Mouse (Mus musculus): Measurements from ENCODE around the gene Kcnh1. TPM values are rescaled to one million over a fixed set of nuclear protein-coding genes. Genes with fewer than 3 reads are reported as not detected.

The Kcnh1 gene
- 0.03 TPM in 1 of 2 replicates, not detected in the other for polyA plus RNA-seq (2015; fragmentation: Nextera tagmentation; extraction: Ambion mirVana)

DNA sequence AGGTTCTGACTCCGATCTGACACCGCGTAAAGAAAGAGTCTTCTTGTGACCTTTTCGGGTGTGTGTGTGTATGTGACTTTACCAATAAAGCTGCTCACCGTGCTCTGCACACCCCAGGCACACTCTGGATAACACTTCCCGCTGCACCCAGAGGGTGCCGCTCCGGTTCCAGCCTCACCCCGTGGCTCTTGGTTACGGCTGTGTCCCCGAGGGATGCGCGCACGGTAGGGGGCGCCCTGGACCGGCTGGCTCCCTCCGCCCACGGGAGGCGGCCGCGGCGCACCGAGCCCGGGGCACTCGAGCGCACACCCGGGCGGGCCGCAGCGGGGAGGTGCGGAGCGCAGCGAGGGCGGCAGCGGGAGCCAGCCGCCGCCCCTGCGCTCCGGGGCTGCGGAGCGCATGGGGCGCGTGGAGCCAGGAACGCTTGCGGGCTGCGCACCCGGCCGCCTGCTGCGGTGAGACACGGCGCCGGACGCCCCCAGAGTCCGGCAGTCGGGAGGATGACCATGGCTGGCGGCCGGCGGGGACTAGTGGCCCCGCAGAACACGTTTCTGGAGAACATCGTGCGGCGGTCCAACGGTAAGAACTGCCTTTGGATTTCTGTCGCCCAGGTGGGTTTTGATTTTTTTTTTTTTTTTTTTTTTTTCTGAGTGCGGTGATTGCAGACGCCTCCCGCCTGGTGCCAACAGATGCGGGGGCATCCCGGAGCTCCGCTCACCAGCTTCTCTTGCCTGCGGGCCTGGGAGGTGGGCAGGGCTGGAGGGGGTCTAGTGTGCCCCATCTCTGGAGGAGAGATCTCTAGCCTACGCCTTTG is at the start of gene Kcnh1:
TSS of gene Kcnh1 (plus strand) at position 267 of the 814 bp plus-strand sequence.
- peak within 1 kb of the TSS; percentile 35 for H3K4me3 ChIP-seq (replicated peaks)
- H3K4me1 ChIP-seq (replicated peaks) = no peaks in the 10 kb centered on the region
- peak; percentile 63 for ATAC-seq (ENCODE audit: insufficient read depth)
- H3K27me3 ChIP-seq = peaks cover 61% of the 10 kb centered on the region
- 2% methylated on average over 73 of the region's 73 CpGs for WGBS (ENCODE audit: insufficient replicate concordance)
- H3K9me3 ChIP-seq (replicated peaks) = no peaks in the 10 kb centered on the region
- peak within 1 kb of the TSS; percentile 62 for H3K4me2 ChIP-seq
- H3K9ac ChIP-seq = no peak within 1 kb of the TSS
- no peak within 1 kb of the TSS for H3K27ac ChIP-seq (replicated peaks)
- no peaks in the 10 kb centered on the region for H3K36me3 ChIP-seq (replicated peaks)

DNA sequence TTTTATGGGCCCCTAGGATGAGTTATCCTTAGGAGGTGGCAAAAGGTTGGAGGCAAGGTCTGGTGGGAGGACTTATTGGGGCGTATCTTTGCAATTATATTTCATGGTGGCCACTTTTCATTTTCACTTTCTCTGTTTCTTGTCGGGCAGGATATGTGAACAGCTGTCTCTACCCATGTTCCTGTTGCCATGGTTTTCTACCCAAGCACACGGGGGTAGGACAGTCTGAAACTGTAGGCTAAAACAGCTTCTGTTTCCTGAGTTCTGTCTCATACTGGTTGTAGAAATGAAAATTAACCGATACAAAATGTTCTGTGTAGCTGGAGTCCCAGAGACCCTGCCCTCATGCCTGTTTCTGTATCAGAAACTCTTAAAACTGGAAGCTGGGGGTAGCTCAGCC is 39.4 kb upstream of the Kcnh1 start:
- no peak for ATAC-seq (ENCODE audit: insufficient read depth)
- Histone ChIP-seq H3K9me3 (replicated peaks) (no peaks in the 10 kb centered on the region), H3K27ac (replicated peaks) (no peak overlapping the region), H3K4me1 (replicated peaks) (no peaks in the 10 kb centered on the region), H3K27me3 (no peaks in the 10 kb centered on the region), H3K4me2 (no peak overlapping the region), H3K9ac (no peak overlapping the region), H3K36me3 (replicated peaks) (no peaks in the 10 kb centered on the region), H3K4me3 (replicated peaks) (no peak overlapping the region)
- 73% methylated on average over 4 of the region's 4 CpGs for WGBS (ENCODE audit: insufficient replicate concordance)

DNA sequence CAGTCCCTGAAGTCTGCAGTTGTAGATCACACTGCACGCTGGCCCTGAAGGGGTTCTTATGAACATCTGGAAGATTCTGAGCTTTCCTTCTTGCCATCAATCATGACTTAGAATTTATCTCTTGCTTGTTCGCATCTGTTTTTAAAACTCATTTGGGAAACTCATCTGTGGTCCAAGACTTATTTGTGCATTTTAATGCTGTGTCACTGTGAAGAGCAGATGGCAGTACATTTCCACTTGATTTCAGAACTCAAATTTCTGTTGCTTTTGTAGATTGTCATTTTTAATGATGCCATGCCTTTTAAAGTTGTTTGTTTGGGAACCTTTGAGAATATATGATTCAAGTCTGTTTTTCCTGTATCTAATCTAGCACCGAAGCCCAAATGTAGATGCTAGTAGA is 19.1 kb upstream of the Kcnh1 start:
- no peak for ATAC-seq (ENCODE audit: insufficient read depth)
- WGBS (ENCODE audit: insufficient replicate concordance) = 66% methylated on average over 3 of the region's 3 CpGs
- H3K9me3 ChIP-seq (replicated peaks) = no peaks in the 10 kb centered on the region

DNA sequence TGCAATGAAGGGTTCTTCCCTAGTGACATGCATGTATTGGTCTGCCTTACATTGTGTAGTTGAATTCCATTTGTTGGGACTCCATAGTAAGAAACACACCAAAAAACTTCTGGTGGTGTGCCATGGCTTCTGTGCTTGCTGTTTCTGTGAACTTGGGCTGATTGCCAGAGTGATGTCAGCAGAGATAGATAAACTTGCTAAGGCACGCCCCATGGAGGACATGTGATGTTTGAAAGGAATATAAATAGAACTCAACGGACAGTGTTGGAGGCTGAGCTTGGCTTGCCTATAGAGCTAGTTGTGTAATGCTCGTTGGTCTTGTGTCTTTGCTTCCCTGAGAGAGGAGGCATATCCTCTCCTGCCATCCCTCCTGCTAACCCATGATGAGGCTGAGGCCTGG is 10.7 kb upstream of the Kcnh1 start:
- Histone ChIP-seq H3K9me3 (replicated peaks) (no peaks in the 10 kb centered on the region), H3K4me2 (no peak overlapping the region), H3K4me1 (replicated peaks) (no peaks in the 10 kb centered on the region), H3K9ac (no peak overlapping the region), H3K27ac (replicated peaks) (no peak overlapping the region), H3K36me3 (replicated peaks) (no peaks in the 10 kb centered on the region), H3K4me3 (replicated peaks) (no peak overlapping the region), H3K27me3 (0 out of 2 replicates have a peak, but pooled peaks cover 5% of the 10 kb centered on the region)
- 31% methylated on average over 3 of the region's 3 CpGs for WGBS (ENCODE audit: insufficient replicate concordance)
- ATAC-seq (ENCODE audit: insufficient read depth) = 0 out of 2 replicates have a peak, but pooled peaks have one; percentile 22

More for the DNA sequence above, 19.1 kb upstream of the Kcnh1 start:
- Histone ChIP-seq H3K4me1 (replicated peaks) (no peaks in the 10 kb centered on the region), H3K9ac (no peak overlapping the region), H3K4me2 (no peak overlapping the region), H3K36me3 (replicated peaks) (no peaks in the 10 kb centered on the region), H3K27me3 (no peaks in the 10 kb centered on the region), H3K4me3 (replicated peaks) (no peak overlapping the region), H3K27ac (replicated peaks) (no peak overlapping the region)

DNA sequence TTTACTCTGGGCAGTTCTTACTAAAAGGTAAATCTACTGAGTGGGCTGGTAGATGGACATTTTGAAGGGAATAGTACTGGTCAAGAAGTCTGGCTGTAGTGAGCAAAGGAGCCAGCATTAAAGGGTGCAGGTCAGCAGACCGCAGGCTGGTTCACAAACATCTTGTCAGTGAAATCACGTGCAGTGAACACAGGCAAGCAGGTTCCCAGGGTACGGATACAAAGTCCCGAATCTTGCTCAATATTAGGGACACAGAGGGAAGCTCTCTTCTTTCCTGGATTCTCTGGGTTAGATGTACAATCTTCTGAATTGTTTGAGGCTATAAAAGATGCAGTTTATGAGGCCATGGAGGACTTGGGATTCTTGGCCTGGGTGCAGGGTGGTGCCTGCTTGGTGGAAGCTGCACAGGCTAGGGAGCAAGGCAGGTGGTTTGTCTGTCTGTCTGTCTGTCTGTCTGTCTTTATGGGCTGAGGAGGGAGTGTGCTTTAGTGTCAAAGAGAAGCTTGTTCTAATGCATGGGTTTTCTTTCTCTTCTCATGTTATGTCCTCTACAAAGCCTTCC is 8.8 kb upstream of the Kcnh1 start:
- no peak overlapping the region for H3K9ac ChIP-seq
- no peak overlapping the region for H3K4me3 ChIP-seq (replicated peaks)
- H3K36me3 ChIP-seq (replicated peaks) = no peaks in the 10 kb centered on the region
- H3K27ac ChIP-seq (replicated peaks) = no peak overlapping the region
- H3K4me1 ChIP-seq (replicated peaks) = no peaks in the 10 kb centered on the region
- 0 out of 2 replicates have a peak, but pooled peaks cover 4% of the 10 kb centered on the region for H3K27me3 ChIP-seq
- no peak overlapping the region for H3K4me2 ChIP-seq
- ATAC-seq (ENCODE audit: insufficient read depth) = no peak
- WGBS (ENCODE audit: insufficient replicate concordance) = 68% methylated on average over 4 of the region's 4 CpGs
- no peaks in the 10 kb centered on the region for H3K9me3 ChIP-seq (replicated peaks)

DNA sequence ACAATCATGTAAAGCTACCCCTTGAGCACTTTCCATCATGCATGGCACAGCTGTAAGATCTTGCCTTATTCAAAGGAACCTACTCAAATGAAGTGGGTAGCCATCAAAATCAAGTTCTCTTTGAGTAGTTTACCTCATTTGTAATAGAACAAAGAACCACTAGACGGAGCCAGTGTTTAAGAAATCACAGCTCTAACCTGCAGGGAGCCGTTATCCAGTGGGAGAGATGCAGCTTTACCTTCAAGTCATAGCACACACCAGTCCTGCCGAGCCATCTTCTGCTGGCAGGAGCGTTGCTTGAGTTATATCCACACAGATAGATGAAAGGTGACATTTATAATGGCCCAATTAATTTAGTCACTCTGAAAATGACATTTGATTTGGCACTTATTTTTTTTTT is 1.5 kb upstream of the Kcnh1 start:
- H3K4me2 ChIP-seq = no peak overlapping the region
- peaks cover 61% of the 10 kb centered on the region for H3K27me3 ChIP-seq
- H3K4me3 ChIP-seq (replicated peaks) = no peak overlapping the region
- H3K4me1 ChIP-seq (replicated peaks) = no peaks in the 10 kb centered on the region
- H3K9me3 ChIP-seq (replicated peaks) = no peaks in the 10 kb centered on the region
- 9% methylated on average over 4 of the region's 4 CpGs for WGBS (ENCODE audit: insufficient replicate concordance)
- no peak overlapping the region for H3K9ac ChIP-seq
- ATAC-seq (ENCODE audit: insufficient read depth) = no peak
- H3K36me3 ChIP-seq (replicated peaks) = no peaks in the 10 kb centered on the region
- H3K27ac ChIP-seq (replicated peaks) = no peak overlapping the region

DNA sequence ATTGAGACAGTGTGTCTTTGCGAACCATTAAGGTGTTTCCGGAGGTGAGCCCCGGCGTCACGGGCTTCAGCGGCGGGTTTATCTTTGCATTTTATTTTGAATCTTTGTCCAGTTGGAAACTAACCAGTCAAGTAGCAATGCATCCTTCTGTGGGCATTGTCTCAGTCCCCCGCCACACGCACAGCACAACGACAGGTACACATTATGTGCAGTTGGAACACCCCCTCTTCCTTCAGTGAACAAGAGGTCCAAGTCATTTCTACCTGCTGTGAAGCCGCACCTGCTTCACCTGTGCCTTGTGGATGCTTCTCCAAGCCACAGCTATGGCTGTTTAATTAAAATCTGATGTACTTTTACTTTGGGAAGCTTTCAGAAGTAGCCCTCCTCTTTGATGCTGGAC is 803 bp upstream of the Kcnh1 start:
- H3K27me3 ChIP-seq = peaks cover 61% of the 10 kb centered on the region
- WGBS (ENCODE audit: insufficient replicate concordance) = 68% methylated on average over 11 of the region's 11 CpGs

DNA sequence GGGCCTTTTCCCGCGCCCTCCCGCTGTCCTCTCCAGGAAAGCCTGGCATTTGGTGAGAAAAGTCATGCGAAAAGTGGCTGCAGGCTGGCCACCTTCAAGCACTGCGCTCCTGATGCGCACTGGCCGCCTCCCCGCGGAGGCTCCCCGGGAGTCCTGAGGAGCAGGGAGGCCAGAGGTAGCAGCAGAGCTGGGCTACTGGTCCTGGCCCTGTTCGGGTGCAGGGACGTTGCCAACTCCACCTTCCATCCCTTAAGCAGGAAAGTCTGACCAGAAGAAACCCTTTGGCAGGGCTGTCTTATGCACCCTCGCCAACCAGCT is 707 bp downstream of the Kcnh1 start:
- no peak overlapping the region for H3K9ac ChIP-seq
- peaks cover 61% of the 10 kb centered on the region for H3K27me3 ChIP-seq
- H3K9me3 ChIP-seq (replicated peaks) = no peaks in the 10 kb centered on the region
- H3K4me1 ChIP-seq (replicated peaks) = no peaks in the 10 kb centered on the region
- WGBS (ENCODE audit: insufficient replicate concordance) = 7% methylated on average over 13 of the region's 13 CpGs
- no peak overlapping the region for H3K4me3 ChIP-seq (replicated peaks)
- no peak overlapping the region for H3K27ac ChIP-seq (replicated peaks)
- H3K36me3 ChIP-seq (replicated peaks) = no peaks in the 10 kb centered on the region
- no peak overlapping the region for H3K4me2 ChIP-seq
- ATAC-seq (ENCODE audit: insufficient read depth) = no peak

More for the DNA sequence above, 803 bp upstream of the Kcnh1 start:
- no peak for ATAC-seq (ENCODE audit: insufficient read depth)
- H3K4me2 ChIP-seq = no peak overlapping the region
- H3K9me3 ChIP-seq (replicated peaks) = no peaks in the 10 kb centered on the region
- no peak overlapping the region for H3K9ac ChIP-seq
- H3K4me3 ChIP-seq (replicated peaks) = no peak overlapping the region
- no peak overlapping the region for H3K27ac ChIP-seq (replicated peaks)
- H3K4me1 ChIP-seq (replicated peaks) = no peaks in the 10 kb centered on the region
- no peaks in the 10 kb centered on the region for H3K36me3 ChIP-seq (replicated peaks)

DNA sequence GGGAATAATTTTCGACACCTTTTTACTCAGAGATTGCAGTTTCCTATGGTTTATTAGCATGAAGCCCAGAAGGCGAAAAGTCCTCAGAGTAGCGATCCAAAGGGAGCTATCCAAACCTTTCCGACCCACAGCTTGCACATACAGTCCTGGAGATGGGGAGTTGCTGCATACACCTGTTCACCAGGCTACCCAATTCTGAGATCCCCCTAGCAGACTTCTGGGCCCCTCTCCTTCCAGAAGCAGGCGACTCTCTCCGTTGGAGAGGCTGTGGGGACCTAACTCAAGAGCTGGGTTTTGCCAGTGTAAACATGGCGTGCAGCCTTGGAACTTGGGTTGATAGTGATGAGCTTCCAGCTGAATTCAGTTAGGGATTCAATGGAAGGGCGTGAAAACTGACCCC is 1.3 kb downstream of the Kcnh1 start:
- no peak overlapping the region for H3K27ac ChIP-seq (replicated peaks)
- no peaks in the 10 kb centered on the region for H3K4me1 ChIP-seq (replicated peaks)
- peaks cover 61% of the 10 kb centered on the region for H3K27me3 ChIP-seq
- no peak overlapping the region for H3K9ac ChIP-seq
- no peaks in the 10 kb centered on the region for H3K9me3 ChIP-seq (replicated peaks)
- no peak overlapping the region for H3K4me2 ChIP-seq
- WGBS (ENCODE audit: insufficient replicate concordance) = 54% methylated on average over 8 of the region's 8 CpGs
- no peaks in the 10 kb centered on the region for H3K36me3 ChIP-seq (replicated peaks)
- no peak overlapping the region for H3K4me3 ChIP-seq (replicated peaks)
- ATAC-seq (ENCODE audit: insufficient read depth) = no peak

DNA sequence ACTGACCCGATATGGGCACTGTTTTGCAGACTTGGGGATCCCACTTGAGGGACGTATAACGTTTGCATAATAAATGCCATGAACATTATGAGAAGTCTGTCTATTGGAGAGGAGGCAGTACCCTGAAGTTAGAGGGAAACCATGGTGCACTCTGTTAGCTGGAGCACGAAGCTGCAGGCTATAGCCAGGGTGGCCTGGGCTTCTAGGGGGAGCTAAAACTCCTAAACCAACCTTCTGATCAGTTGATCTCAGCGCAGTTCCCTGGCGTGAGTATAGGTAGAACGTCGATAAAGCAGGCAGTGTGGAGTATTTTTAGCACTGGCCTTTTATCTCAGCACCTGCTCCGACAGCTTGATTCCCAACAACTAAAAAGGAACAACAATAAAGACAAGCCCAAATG is 2.1 kb downstream of the Kcnh1 start:
- ATAC-seq (ENCODE audit: insufficient read depth) = no peak
- no peak overlapping the region for H3K4me3 ChIP-seq (replicated peaks)
- H3K9ac ChIP-seq = no peak overlapping the region
- H3K4me1 ChIP-seq (replicated peaks) = no peaks in the 10 kb centered on the region
- no peaks in the 10 kb centered on the region for H3K9me3 ChIP-seq (replicated peaks)
- H3K27ac ChIP-seq (replicated peaks) = no peak overlapping the region
- no peaks in the 10 kb centered on the region for H3K36me3 ChIP-seq (replicated peaks)
- peaks cover 60% of the 10 kb centered on the region for H3K27me3 ChIP-seq
- H3K4me2 ChIP-seq = no peak overlapping the region
- 47% methylated on average over 9 of the region's 9 CpGs for WGBS (ENCODE audit: insufficient replicate concordance)

DNA sequence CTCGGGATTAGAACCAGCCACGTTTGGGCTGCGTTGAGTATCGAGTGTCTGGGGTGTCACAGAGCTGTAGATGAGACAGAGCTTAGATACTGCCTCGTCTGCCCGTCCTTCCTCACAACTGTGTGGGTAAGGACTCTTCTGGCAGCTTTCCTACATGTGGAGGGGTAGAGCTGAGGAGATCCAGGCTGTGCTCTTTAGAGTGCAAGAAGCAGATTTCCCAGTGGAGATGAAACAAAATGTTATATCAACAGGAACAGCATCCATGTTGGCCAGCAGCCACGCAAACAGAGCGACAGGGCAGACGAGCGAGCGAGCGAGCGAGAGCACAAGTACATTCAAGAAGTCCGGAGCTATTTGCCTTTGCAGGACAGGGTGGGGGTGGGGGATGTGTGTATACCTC is 3.1 kb downstream of the Kcnh1 start:
- Histone ChIP-seq H3K4me1 (replicated peaks) (no peaks in the 10 kb centered on the region), H3K36me3 (replicated peaks) (no peaks in the 10 kb centered on the region), H3K9me3 (replicated peaks) (no peaks in the 10 kb centered on the region), H3K4me3 (replicated peaks) (no peak overlapping the region), H3K4me2 (no peak overlapping the region), H3K27ac (replicated peaks) (no peak overlapping the region), H3K9ac (no peak overlapping the region), H3K27me3 (peaks cover 51% of the 10 kb centered on the region)
- ATAC-seq (ENCODE audit: insufficient read depth) = no peak
- WGBS (ENCODE audit: insufficient replicate concordance) = 64% methylated on average over 14 of the region's 14 CpGs

All from liver, embryonic 15.5 days (tissue).